Mouse (Mus musculus) midbrain, embryonic 13.5 days (tissue): ENCODE data around the gene Atad2b. TPM values are rescaled to one million over a fixed set of nuclear protein-coding genes. Genes with fewer than 3 reads are reported as not detected.

Experiments
- polyA plus RNA-seq: library from polyadenylated mRNA; unstranded; fragments of >200 nt; fragmentation: Nextera tagmentation; extraction: Ambion mirVana; gene quantifications from 2 replicates; pipeline ENCODE4 v1.2.1, GENCODE M21; 2015

Gene Atad2b
- polyA plus RNA-seq, 1 experiment from 2014 or later = 17.5 TPM

Other genes with a start within 250 kb of the Atad2b start
- gene Fam228a, start 178.9 kb upstream of the Atad2b start, polyA plus RNA-seq = 0.52 and 1.0 TPM in 2 replicates
- 9.1 and 10.2 TPM in 2 replicates for gene Pfn4, start 148.3 kb upstream of the Atad2b start, polyA plus RNA-seq
- gene Fam228b, start 148.1 kb upstream of the Atad2b start, polyA plus RNA-seq = 4.9 and 5.6 TPM in 2 replicates
- 302 and 303 TPM in 2 replicates for gene Sf3b6, start 99.8 kb upstream of the Atad2b start, polyA plus RNA-seq
- 18.3 and 20.7 TPM in 2 replicates for gene Fkbp1b, start 75.8 kb upstream of the Atad2b start, polyA plus RNA-seq
- gene Wdcp, start 74.0 kb upstream of the Atad2b start, polyA plus RNA-seq = 14.9 and 17.9 TPM in 2 replicates
- 1.8 and 2.2 TPM in 2 replicates for gene Mfsd2b, start 43.0 kb upstream of the Atad2b start, polyA plus RNA-seq
- 33.7 and 35.7 TPM in 2 replicates for gene Ubxn2a, start 9.6 kb upstream of the Atad2b start, polyA plus RNA-seq